Mouse (Mus musculus) urinary bladder, adult 2 months (tissue): ENCODE measurements at regions not wholly inside any gene's neighbourhood (a gene's known extent, or its start where the extent isn't known, plus 50 kb on each side); places are given as distances from the start of the nearest gene placed in this dataset.

Experiments
- DNase-seq: peaks from one replicate; pipeline ENCODE4 v3.0.0; 2022; ENCODE audit warnings: low spot score

DNA sequence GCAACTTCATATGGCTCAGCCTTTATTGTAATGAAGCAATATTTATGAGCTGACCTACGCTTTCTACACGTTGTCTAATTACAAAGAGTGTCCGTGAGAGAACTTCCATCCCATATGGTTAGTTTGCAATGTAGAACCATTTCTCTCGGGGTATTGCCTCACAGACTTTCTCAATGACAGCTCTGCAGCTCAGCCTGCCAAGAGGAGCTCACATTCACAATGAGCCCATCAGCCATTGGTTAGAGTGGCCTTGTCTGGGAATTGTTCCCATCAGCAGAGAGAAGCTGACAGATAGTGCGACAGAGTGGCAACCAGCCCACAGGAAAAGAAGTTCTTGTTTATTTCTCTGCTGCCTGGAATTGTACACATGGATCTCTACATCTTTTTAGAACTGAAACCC, 409.7 kb downstream of the Zfp704 start:
- no peak for DNase-seq

DNA sequence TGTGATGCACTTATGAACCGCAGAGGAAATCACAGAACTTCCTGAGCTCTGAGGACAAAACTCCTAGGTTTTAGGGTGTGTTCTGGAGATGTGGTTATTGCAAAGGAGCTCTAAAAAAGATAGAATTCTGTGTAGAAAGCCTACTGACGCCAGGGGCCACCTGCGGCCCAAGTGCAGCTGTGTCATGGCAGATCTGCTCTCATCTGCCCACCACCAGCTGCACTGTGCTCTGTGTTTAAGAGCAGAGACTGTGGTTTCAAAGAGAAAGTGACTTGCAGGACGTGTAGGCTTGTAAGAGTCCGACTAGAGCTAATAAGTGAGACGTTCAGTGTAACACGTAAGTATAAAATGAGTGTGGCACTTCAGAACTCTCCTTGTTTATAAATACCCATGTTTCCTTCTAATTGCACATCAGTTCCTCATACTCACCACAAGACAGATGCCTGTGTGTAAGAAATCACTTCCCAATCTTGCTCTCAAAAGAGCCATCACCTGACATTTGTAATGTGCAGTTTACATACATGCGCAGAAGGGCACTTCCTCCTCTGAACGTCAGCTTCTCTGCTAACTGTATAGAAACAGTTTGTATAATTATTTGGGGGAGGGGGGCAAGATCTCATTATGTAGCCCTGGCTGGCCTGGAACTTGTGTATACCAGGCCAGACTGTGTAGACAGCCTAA, 411.1 kb downstream of the Zfp704 start:
- no peak for DNase-seq

DNA sequence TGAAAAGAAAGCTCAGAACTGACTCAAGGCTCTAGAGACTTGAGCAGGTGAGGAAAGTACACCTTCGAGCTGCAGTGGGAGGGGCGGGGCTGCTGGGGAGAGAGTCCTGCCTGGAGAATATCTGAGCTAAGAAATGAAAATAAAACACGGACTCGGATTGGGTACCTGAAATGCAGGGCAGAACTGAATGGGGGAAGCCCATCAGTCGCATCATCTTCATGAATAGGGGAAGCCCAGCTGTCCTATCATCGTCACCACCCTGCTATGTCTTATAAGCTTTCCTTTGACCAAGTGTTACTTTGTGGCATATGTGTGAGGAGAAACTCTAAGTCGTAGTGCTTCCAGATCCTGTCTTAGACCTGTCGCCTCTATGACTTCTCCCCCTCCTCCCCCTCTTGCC, 414.1 kb downstream of the Zfp704 start:
- no peak for DNase-seq

DNA sequence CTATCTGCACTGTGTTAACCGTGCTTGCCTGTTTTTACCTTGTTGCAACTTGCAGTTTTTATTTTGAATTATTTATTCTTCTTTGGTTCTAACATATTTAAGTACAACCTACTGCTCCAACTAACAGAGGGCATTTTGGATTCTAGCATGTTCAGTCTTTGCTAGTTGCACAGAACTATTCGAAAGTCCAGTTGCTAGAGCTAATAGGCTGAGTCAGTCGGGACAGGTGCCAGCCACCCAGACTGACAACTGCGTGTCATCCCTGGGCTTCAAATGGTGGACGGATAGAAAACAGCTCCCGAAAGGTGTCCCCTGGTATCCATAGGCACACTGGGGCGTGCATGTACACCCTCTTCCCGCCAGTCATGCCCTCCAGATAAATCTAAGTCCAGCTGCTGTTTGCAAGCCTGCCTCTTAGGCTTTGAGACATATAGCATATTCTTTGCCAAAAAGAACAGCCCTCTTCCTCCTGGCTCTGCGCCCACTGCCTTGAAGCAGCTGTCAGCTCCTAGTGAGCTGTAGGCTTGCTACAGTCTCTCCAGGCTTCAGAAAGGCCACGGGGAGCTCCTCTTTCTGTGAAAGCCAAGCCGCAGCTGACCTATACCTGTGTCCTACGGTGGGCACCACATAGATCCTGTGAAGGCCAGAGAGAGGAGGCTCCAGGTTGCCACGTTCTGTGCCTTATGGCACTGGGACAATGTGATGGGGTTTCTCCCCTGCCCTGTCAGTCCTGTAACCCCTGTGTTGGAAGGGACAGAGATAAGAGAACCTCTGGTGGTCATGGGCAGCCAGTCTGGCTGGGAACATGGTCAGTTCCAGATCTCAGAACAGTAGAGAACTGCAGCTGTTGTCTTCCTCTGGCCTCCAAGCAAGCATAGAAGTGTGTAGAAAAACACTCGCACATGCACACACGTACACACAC, 420.3 kb downstream of the Zfp704 start:
- DNase-seq, result no peak

DNA sequence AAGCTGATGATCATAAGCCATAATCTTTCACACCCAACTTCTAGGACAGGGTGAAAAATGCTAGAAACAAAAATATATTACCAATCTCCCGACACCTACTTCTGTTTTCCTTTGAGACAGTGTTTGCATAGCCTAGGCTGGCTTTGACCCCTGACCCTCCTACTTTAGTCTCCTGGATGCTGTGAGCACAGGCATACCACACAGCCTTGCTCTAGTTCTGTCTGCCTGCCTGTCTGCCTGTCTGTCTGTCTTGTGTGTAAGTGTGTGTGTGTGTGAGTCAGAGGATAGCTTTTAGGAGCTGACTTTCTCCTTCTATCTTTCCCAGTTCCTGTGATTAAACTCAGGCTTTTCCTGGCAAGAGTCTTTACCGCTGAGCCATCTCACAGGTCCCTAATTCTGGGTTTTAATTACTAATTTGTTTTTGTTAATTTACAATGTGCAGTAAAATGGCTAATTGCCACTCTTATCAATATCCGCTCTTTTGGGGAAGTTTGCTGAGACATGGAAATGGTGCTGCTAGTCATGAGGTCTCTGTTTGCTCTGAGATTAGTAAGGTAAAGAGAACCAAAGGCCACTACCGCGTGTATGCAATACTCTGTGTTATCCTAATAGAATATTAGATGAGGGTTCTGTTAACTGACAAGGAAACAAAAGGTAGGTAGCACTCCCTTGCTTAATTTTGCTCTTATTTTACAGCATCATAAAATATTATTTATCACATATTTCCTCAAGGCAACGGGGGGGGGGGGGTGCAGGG, 423.3 kb downstream of the Zfp704 start:
- no peak for DNase-seq

DNA sequence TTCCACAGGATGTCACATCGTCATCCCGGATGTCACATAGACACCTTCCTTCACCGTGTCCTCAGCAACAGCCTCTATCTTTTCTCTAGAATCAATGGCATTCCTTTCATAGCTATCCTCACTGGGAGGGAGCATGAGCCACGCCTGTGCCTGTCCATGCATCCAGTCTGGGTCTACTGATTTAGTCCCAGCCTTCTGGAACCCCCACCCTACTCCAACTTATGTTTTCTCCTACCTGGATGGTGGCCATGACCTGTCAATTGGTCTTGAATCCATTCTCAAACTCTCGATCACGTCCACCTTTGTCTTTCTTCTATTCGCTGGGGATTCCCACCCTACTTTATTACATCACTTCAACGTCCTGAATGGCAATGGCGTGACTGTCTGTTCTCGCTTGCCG, 428.3 kb downstream of the Zfp704 start:
- no peak for DNase-seq

DNA sequence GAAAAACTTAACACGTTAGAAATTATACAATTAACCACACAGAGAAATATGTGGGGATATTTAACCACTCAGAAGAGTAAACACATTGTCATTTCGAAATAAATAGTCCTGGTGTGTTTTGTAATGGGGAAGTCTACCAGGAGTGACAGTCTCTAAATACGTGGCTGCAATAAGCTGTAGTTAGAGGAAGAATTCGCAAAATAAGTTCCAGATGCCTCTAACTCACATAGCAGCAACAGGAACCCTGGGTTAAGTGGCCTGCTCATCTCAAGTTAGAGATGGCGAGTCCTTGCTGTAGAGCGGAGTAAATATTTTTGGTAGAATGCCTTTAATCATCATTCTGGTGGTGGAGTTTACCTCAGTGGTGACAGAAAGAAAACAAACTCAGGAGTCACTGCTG, 430.2 kb downstream of the Zfp704 start:
- DNase-seq, result no peak

DNA sequence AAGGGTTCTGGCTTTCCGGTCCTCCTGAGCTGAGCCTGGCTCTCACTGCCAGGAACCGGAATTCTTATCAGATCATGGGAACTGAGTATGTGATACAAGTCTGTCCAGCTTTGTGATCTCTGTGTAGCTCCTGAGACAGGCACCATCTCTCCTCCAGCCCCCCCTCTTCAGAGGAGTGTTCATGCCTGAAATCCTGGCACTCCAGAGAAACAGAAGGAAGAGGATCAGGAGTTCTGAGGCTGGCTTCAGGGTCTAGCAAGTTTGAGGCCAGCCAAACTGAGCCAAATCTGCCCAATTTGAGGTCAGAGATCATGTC, 435.4 kb downstream of the Zfp704 start:
- DNase-seq, result no peak

DNA sequence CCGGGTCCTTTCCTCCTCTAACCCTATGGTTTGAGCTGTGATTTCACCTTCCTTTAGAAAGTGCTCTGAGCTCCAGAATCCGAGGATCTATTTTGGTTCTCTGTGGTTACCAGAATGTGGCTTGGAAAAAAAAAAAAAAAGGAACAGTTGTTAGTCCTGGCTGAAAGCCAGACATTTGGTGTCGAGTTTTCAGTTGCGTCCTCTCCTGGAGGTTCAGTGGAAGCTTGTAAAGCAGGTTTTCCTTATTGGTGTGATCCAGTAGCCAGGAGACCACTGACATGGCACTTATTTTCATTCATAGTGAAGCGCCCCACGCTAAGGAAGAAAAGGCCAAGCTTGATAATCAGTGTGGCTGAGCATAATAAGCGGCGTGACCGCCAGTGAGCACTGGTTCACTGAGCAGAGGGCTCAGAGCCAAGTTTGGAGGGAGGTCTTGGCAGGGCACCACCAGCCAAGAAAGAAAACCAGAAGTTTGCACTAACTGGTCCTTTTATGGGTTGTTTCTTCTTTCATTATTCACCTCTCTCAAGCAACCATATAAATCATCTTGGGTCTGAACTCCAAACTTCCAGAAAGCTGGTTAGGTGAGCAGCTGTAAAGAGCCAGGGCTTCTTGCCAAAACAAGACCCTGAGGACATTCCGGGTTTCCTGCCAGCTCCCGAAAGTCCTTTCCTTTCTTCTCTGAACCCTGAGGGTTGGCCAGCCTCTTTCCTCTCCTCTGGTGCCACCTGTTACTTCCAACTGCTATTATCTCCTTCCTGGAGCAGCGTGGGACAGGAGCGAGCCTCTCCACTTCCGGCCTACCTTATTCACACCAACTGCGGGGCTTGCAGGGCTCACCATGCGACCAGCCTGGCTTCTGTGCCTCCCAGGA, 436.0 kb downstream of the Zfp704 start:
- DNase-seq, result no peak

DNA sequence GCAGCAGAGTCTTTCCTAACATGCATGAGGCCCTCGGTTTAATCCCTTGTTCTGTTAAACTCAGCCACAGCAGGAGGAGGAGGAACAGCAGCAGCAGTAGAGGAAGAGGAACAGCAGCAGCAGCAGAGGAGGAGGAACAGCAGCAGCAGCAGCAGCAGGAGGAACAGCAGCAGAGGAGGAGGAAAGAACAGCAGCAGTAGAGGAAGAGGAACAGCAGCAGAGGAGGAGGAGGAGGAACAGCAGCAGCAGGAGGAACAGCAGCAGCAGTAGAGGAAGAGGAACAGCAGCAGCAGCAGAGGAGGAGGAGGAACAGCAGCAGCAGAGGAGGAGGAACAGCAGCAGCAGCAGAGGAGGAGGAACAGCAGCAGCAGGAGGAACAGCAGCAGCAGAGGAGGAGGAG, 437.9 kb downstream of the Zfp704 start:
- no peak for DNase-seq

DNA sequence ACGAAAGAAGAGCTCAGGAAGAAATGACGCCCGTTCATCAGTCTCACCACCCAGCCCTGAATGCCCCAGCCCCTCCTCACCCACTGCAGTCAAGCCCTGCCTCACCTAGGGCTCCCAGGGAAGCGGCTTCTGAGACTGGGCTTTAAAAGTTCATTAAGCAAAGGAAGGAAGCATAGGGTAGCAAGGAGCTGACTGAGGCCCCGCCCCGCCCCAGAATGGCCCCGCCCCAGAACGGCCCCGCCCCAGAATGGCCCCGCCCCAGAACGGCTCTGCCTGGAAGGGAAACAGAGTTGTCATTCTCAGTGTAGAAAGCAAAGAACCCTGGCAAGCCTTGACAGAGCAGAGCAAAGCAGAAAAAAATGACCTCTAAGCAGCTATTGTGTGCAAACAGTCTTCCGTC, 440.9 kb downstream of the Zfp704 start:
- DNase-seq, result no peak

DNA sequence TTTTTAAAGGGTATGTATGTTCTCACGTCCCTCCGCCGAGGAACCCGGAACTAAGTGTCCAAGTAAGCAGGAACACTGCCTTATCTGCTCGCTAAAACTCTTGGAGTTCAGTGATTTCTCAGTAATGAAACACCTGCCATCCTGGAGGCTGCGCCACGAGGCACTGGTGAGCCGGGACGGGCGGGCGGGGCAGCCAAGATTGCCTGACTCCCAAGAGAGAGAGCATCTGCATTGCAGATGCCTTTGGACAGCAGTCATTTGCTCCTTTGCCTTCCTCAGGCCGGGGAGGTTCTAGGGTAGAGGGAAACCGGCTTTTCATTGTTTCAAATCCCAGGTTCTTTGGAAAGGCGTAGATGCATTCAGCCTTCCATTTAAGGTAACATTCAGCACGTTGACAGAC, 450.8 kb downstream of the Zfp704 start:
- no peak for DNase-seq

DNA sequence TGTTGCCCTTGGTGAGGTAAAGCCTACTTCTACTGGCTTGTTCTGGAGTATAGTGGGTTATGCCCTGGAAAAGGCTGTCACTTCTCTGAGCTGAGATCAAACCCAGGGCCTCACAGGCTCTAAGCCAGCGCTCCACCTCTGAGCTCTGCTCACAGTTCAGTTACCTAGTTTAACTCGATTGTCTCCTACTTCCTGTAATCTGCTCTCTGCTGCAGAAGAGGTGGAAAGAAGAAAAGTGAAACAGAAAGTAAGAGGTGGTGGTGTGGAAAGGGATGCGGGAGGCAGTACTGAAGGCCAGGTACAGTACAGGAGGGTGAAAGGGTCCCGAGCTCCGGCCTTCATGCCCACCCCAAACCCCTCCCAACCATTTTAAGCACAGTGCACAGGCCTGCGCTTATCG, 455.7 kb downstream of the Zfp704 start:
- no peak for DNase-seq

DNA sequence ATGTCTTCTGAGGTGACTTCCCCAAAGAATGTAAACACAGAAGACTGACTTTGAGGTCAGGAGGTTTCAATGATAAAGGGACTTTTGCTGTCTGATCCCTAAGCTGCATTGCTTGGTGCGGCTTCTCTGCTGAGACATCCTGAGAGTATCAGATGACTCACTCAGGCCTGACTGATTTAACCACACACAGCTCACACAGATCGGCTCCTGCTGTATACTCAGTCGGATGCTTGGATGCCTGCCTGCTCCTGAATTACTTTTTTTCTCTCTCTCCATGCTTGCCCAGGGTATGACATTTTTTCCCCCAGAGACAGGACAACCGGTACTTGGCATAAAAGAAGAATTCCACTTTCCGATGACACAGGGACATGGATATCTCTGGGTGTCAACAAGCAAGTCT, 456.2 kb downstream of the Zfp704 start:
- DNase-seq, result no peak

DNA sequence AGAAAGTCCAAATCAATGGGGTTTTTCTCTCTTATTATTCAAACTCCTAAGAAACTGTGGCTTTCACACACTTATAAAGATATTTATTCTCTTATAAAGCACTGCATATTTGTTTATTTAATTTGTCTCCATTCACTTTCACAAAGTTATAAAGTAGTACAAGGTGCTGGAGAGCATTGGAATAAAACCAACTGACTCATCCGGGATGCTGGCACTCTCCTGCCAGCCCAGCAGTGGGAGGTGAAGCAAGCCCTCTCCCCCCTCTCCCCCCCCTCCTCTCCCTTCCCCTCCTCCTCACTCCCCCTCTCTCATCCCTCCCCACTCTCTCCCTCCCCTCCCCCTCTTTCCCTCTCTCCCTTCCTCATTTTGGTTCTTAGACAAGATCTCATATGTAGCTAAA, 457.6 kb downstream of the Zfp704 start:
- DNase-seq, result no peak

DNA sequence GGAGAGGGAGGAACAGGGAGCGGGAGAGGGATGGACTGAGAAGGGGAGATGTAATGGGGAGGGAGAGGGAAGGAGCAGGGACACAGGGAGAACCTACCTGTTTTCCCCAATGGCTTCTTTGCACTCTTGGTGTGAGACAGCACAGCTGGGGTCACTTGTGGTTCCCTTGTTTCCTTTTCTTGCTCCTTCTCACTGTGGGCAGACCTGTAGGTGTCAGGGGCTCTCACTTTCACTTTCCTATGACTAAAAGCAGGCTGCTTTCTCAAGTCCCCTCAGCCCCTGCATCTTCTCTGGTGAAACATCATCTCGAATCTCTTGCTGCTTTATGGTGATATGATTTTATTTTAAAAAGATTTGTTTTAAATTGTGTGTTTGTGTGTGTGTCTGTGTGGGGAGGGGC, 458.3 kb downstream of the Zfp704 start:
- no peak for DNase-seq

DNA sequence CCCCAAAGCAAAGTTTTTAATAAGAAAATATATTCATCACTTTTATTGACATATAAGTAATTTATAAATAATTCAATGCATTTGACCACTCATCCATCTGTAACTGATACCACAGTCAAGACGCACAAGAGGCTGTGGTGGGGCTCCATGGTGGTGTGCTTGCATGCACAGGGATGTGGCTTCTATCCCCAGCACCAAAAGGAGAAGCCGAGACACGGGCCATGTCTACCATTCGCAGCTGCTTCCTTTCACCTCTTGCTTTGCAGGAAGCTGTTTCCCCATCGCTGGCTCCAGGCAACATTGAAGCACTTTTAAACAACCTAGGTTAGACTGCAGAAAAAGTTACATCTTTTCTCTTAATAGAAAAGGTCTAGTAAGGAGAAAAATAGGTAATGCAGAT, 461.3 kb downstream of the Zfp704 start:
- DNase-seq, result no peak

DNA sequence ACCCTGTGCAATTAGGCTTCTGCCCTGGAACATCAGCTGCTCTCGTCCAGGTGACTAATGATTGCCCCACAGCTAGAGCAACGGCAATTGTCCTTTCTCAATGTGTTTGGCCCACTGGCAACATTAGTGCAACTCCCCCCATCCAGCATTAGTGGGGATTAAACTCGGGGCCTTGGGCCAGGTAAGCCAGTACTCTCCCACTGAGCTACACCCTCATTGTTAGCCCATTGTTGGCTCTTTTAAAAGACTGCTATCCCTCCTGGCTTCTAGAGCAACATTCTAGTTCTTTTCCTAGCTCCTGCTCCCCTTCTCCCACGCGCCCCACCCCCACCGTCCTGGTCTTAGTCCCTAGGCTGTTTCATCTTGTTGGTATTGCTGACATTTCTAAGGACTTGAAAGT, 463.4 kb downstream of the Zfp704 start:
- no peak for DNase-seq

DNA sequence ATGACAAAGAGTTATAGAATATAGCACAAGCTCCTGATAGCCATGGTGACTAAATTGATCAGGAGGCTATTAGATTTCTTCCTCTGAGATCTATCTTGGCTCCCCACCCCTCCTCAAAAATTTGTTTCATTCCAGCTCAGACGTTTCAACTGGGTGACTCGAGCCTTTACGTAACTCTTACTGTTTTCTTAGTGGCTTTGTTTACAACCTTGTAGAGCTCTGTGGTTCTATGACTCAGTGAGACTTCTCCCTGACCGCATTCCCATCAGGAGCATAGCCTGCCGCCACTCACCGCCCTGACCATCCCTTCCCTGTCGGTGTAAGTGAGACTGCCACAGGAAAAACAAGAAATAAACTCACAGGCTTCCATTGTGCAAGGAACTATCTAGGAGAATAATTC, 464.3 kb downstream of the Zfp704 start:
- DNase-seq, result no peak

DNA sequence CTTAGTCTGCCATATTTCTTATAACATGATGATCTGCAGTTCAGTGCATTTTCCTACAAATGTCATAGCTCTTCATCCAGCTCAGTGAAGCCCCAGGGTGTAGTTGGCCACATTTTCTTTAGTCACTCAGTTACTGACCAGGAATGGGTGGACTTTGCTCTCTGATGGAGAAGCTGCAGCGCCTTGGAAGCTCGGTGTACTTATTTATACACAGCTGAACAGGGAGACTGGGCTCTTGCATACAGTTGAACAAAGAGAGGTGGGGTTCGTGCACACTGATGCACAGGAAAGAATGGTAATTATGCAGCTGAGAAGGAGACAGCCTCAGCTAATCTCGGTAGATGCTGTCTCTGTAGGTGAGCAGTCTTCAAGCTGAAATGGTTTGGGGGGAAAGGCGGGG, 468.0 kb downstream of the Zfp704 start:
- no peak for DNase-seq

DNA sequence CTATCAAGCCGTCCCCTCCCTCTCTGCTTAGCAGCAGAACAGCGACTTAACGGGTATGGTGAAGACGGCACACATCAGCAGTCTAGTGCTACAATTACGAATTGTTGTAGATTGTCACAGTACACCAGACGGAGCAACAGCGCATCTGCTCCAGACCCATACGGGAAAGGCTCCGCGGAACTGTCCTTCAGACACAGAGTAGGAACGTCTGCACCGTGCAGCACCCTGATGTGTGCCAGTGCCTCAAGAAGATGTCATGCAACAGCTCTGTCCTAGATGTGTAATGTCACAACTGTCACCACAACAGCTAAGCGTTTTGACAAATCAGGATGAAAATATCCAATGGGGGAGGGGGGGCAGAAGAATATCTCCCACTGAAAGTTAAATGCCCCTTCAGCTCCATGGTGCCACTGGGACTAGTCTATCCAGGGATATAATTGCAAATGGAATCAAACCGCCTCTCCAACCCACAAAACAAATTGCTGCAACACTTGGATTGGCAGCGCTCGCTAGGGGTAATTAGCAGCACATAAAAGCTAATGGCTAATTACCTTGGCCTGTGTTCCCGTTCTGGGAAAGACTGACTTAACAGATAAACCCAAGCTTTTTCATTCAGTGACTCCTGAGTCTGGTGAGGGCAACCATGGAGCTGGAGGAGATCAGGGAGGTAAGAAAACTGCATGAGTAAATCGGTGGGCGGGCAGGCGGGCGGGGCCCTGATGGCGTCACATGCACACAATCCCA, 472.6 kb downstream of the Zfp704 start:
- DNase-seq, result no peak
